Mouse (Mus musculus) hindbrain, postnatal 0 days (tissue): ENCODE measurements around the gene Wwox. TPM values are rescaled to one million over a fixed set of nuclear protein-coding genes. Genes with fewer than 3 reads are reported as not detected.

ENCODE experiments used
- ATAC-seq: fragments of 200-750 bp; cut with Nextera tagmentation; 2 replicates; pipeline ENCODE4 v1.8.0; 2017; ENCODE audit warnings: mild to moderate bottlenecking, moderate TSS enrichment, moderate library complexity
- DNase-seq: peaks from one replicate; pipeline ENCODE4 v3.0.0-alpha.2; 2015; ENCODE audit warnings: low spot score
- H3K27ac ChIP-seq: fragments of 300-500 bp; sonication (generic); 2 replicates; pipeline ENCODE4 v1.5.1; 2014; ENCODE audit warnings: mild to moderate bottlenecking
- H3K27me3 ChIP-seq: fragments of 300-500 bp; sonication (generic); 2 replicates; pipeline ENCODE4 v1.6.1; 2014; ENCODE audit warnings: low read length, mixed read lengths; ENCODE audit not compliant: insufficient read depth
- H3K36me3 ChIP-seq: fragments of 300-500 bp; sonication (generic); 2 replicates; pipeline ENCODE4 v1.6.1; 2014; ENCODE audit warnings: low read length, mixed read lengths; ENCODE audit not compliant: insufficient read depth
- H3K4me1 ChIP-seq: fragments of 300-500 bp; sonication (generic); 2 replicates; pipeline ENCODE4 v1.6.1; 2014; ENCODE audit warnings: antibody characterized with exemption, low read length, mixed read lengths; ENCODE audit not compliant: insufficient read depth
- H3K4me2 ChIP-seq: fragments of 300-500 bp; sonication (generic); 2 replicates; pipeline ENCODE4 v1.6.1; 2014; ENCODE audit warnings: low read depth, mild to moderate bottlenecking, low read length, moderate library complexity, mixed read lengths
- H3K4me3 ChIP-seq: fragments of 300-500 bp; sonication (generic); 2 replicates; pipeline ENCODE4 v1.5.1; 2014; ENCODE audit warnings: low read length
- H3K9ac ChIP-seq: fragments of 300-500 bp; sonication (generic); replicated peaks from 2 replicates; pipeline ENCODE4 v1.6.1; 2014; ENCODE audit warnings: mild to moderate bottlenecking, low read length, moderate library complexity, mixed read lengths
- H3K9me3 ChIP-seq: fragments of 300-500 bp; sonication (generic); 2 replicates; pipeline ENCODE4 v1.6.1; 2016; ENCODE audit warnings: low read length, mixed read lengths
- CTCF ChIP-seq: IDR thresholded peaks from 2 replicates; pipeline ENCODE4 v1.5.1; 2016; ENCODE audit warnings: antibody characterized with exemption, control low read depth, low read depth
- WGBS: fragments of 180-500 bp; shearing (Covaris S2); extraction: QIAGEN DNeasy Blood & Tissue Kit; methylation state at CpG from one replicate; pipeline ENCODE4 v1.1.7; 2014; 5-methylcytosine and 5-hydroxymethylcytosine counted together
- polyA plus RNA-seq: library from polyadenylated mRNA; unstranded; fragments of >200 nt; fragmentation: Nextera tagmentation; extraction: Ambion mirVana; gene quantifications from 2 replicates; pipeline ENCODE4 v1.2.1, GENCODE M21; 2015
- total RNA-seq: library from RNA; depleted of rRNA; stranded (reverse); fragments of >200 nt; gene quantifications from 2 replicates; pipeline ENCODE4 v1.2.3, GENCODE M21; 2014

Wwox gene
- total and polyA plus RNA-seq, 2 experiments from 2014 or later: 17.1 to 19.8 TPM

- no peak for TF ChIP-seq CTCF
- Histone ChIP-seq H3K9ac (no peak overlapping the region), H3K4me2 (no peak overlapping the region), H3K27me3 (no peaks in the 10 kb centered on the region), H3K36me3 (no peaks in the 10 kb centered on the region), H3K4me3 (no peak overlapping the region), H3K4me1 (no peaks in the 10 kb centered on the region), H3K27ac (no peak overlapping the region), H3K9me3 (no peaks in the 10 kb centered on the region)
- ATAC-seq (no peak), DNase-seq (no peak)
- WGBS: 76% methylated on average over 3 of the region's 3 CpGs
Observed at GRCm38 (mm10) chr8:114768536-114768935, 329.1 kb downstream of the Wwox start.

DNA sequence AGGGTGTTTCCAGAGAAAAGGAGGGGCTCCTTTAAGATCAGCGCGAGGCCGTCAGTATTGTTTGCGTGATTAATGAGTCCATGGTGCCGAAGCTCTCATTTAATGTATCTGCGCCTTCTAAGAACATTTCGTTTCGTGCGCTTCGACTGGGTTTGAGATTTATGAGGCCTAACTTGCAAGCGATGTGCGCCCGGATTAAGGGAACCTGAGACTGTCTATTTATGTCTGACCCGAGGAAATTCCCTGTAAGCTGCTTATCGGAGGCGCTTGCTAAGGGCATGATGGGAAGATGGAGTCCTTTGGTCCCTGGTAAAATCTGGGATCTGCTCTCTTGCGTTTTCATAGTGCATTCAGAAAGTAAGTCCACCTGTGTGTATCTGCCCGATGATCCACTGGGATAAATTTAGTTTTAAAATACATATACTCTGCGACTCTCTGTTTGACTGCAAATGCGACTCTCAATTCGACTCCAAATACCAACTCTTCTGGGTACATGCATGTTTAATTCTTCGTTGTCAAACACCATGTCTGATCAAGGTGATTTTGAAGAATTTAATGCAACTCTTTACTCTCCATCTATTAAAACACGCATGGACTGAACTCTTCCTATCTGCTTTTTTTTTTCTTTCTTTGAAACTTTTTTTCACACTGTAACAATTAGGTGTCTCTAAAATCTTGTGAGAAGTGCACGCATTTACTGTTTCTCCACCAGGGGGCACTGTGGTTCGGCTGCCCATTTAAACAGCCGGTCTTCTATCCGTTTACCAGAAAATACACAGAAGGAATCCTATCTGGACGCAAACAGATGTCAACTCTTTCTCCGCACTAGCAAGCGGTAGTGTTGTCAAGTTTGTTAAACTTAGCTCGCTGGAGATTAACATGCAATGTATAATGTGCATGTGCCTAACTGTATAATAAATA lies 331.7 kb downstream of the Wwox start:
- Histone ChIP-seq H3K36me3 (no peaks in the 10 kb centered on the region), H3K9me3 (no peaks in the 10 kb centered on the region), H3K4me2 (peak overlapping the region; percentile 25; the same call in 1 of the 2 replicates), H3K4me3 (no peak overlapping the region), H3K27me3 (no peaks in the 10 kb centered on the region), H3K9ac (no peak overlapping the region), H3K27ac (no peak overlapping the region), H3K4me1 (peaks cover 6% of the 10 kb centered on the region)
- ATAC-seq: no peak
- TF ChIP-seq CTCF: peak; percentile 92
- peak; percentile 90 for DNase-seq
- WGBS: 49% methylated on average over 31 of the region's 31 CpGs

DNA sequence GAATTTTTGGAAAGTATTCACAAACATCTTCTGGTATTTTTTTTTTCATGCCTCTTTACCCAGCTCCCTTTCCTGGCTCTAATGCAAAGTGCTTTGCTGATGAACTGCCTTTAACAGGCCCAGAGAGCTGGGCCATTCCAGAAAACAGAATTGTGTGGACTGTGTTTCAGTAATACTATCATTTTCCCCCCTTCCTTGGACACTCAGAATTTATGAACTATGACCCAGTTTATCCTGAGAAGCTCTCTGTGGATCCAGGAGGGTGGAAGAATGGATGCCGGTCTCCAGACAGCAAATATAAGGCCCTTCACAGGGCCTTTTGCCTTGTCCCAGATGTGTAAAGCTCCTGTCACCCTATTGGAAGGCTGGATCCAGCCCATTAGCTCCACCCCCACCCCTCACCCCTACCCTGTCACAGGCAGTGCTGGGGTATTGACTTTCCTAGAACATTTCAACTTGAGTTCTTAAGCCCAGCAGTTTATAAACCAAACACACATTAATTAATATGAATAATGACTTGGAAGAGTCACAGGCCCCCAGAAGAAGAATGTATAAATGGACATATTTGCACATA lies 332.9 kb downstream of the Wwox start:
- Histone ChIP-seq H3K9me3 (no peaks in the 10 kb centered on the region), H3K4me1 (peaks cover 6% of the 10 kb centered on the region), H3K27me3 (no peaks in the 10 kb centered on the region), H3K36me3 (no peaks in the 10 kb centered on the region), H3K27ac (no peak overlapping the region), H3K9ac (no peak overlapping the region), H3K4me3 (no peak overlapping the region), H3K4me2 (no peak overlapping the region)
- ATAC-seq (no peak), DNase-seq (no peak)
- TF ChIP-seq CTCF: no peak
- WGBS: 72% methylated on average over 1 of the region's 1 CpGs

DNA sequence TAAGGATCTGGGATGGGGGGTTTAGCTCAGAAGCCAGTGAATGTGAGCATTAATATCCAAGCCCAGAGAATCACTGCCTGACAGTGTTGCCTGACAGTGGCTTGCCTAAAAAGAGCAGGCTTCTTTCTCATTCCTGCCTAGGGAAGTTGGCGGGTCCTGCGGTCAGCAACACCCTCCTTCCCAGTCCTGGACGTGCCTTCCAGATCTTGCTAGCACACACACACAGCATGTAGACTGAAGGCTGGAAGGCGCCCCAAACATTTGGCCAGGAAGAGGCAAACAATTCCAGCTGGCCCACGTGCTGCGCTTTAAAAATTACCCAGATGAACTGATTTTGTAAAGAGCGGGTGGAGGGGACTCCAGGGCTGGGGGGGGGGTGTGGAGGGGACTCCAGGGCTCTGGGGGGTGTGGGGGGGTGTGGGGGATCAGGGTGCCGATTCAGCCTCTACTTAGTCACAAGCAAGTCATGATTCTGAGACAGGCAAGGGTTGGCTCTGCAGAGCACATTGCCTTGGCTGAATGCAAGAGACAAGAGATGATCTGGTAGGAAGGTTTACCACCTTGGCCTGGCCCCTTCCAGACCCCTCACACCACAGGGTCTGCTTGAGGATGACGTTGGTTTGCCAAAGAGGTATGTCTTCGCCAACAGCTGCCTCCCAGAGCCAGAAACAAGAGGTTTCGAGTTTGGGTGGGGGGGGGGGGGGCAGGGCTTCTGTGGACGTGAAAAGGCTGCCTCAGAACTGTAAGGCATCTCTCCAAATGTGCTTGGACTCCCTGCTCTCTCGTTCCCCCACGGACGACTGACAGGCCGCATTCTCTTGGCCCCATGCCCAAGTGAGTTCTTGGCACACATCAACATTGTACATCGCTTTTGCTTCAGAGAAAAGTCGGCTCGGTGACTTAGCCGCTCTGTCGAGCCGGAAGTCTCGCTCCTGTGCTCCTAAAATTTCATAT lies 334.3 kb downstream of the Wwox start:
- ATAC-seq (peak; percentile 49), DNase-seq (peak; percentile 80)
- Histone ChIP-seq H3K4me2 (peak overlapping the region; percentile 38), H3K36me3 (no peaks in the 10 kb centered on the region), H3K27ac (peak overlapping the region; percentile 26; the same call in 1 of the 2 replicates), H3K9me3 (no peaks in the 10 kb centered on the region), H3K9ac (no peak overlapping the region), H3K27me3 (no peaks in the 10 kb centered on the region), H3K4me3 (no peak overlapping the region; the same call in 1 of the 2 replicates), H3K4me1 (peaks cover 6% of the 10 kb centered on the region)
- 28% methylated on average over 23 of the region's 23 CpGs for WGBS
- no peak for TF ChIP-seq CTCF

DNA sequence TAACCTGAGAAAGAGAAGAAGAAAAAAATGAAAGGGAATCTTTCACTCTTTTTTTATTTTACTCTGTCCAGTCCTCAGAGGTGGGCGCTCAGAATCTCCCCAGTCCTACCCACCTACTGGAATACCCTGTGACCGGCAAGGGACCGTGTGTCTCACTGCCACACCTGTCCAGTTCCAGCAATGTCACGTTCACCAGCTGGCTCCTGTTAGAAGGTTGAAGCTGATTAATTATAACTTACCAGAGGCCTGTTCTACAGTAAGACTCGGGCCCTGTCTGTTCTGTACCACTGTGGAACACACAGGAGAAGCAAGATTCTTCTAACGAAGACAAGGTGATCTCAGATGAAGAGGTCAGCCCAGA lies 334.9 kb downstream of the Wwox start:
- no peak overlapping the region; the same call in 1 of the 2 replicates for H3K4me3 ChIP-seq
- peaks cover 6% of the 10 kb centered on the region for H3K4me1 ChIP-seq
- H3K36me3 ChIP-seq: no peaks in the 10 kb centered on the region
- no peaks in the 10 kb centered on the region for H3K9me3 ChIP-seq
- peak overlapping the region; percentile 38 for H3K4me2 ChIP-seq
- DNase-seq (no peak), ATAC-seq (no peak)
- no peak overlapping the region for H3K27ac ChIP-seq
- 55% methylated on average over 6 of the region's 6 CpGs for WGBS
- no peaks in the 10 kb centered on the region for H3K27me3 ChIP-seq
- no peak overlapping the region for H3K9ac ChIP-seq
- TF ChIP-seq CTCF: no peak

DNA sequence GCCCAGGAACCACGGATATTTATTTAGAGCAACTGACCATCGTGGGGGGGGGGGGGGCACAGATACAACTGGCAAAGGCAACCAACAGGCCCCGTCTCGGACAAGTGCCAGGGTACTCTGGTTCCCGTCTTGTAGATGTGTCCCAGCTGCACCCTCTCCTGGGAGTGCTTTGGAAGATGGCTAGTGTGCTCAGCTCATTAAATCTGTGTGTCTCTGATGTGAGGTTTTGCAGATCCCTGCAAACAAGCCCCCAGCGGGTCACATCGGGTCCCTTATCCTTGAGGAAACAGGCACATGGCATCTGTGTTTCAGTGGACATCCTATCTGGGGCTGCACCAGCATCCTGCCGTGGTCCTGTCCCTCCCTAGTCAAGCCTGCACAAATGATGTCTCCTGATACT lies 336.1 kb downstream of the Wwox start:
- H3K9me3 ChIP-seq: no peaks in the 10 kb centered on the region
- ATAC-seq: no peak
- TF ChIP-seq CTCF: no peak
- H3K9ac ChIP-seq: no peak overlapping the region
- peaks cover 6% of the 10 kb centered on the region for H3K4me1 ChIP-seq
- H3K27me3 ChIP-seq: no peaks in the 10 kb centered on the region
- no peak overlapping the region for H3K4me3 ChIP-seq
- H3K36me3 ChIP-seq: no peaks in the 10 kb centered on the region
- no peak overlapping the region for H3K4me2 ChIP-seq
- H3K27ac ChIP-seq: no peak overlapping the region
- WGBS: 61% methylated on average over 8 of the region's 8 CpGs
- no peak for DNase-seq
